Mouse (Mus musculus): ENCODE measurements around the gene Abi3bp. TPM values are rescaled to one million over a fixed set of nuclear protein-coding genes. Genes with fewer than 3 reads are reported as not detected.

The Abi3bp gene
- total RNA-seq (2023), result not detected in 4 replicates

DNA sequence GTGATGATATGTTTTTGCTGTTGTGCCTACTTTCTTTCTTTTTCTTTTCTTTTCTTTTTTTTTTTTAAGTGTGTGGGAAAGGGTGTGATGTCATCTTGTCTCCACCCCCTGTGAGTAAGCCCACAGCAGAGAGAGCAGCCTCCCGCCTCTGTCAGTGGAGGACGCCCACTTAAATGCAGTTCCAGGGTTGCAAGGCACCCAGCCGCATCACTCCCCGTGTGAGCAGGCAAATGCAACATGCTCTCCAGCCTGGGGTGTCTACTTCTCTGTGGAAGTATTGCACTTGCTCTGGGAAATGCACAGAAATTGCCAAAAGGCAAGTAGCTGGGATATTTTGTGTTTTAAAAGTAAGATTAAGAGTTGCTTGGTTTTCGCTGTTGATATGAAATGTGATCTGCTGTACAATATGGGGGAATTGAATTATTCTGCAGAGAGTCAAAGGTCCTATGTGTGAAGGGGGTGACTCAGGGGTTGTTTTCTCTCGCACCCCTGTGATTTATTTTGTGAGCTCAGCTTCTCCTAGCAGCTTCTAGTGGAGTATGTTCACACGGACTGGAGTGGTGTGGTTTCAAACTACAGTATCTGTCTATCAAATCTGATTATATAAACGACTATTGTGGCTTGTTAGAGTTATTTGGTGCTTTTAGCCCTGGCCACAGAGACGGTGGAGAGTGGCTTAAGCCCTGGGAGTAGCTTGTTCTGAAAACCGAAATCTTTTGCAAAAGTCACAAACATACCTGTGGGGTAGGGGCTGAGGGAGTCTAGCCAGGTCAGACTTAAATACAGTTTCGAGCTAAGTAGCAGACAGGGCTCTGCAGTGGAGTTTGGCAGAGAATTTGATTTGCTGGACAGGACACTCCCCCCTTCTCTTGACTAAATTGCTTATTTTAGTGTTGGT is at the start of gene Abi3bp:
Gene Abi3bp, plus strand, starts transcription at position 202 of the 898 bp plus-strand sequence.

GRCm38 (mm10) chr16:56717224-56718200 is 239.8 kb downstream of the Abi3bp start, which contains the start of gene Tfg:
Gene Tfg (minus strand): TSS chr16:56717450.

Other genes with a start within 250 kb of the Abi3bp start
- gene Tfg, start 239.6 kb downstream of the Abi3bp start, total RNA-seq (2023), result 27.4 to 32.2 TPM (median 28.8 TPM) in 4 replicates

Data from B cell, adult 62 days (primary cell).